Mouse (Mus musculus): Measurements from ENCODE around the gene Gdpd3. TPM values are rescaled to one million over a fixed set of nuclear protein-coding genes. Genes with fewer than 3 reads are reported as not detected.

Gene Gdpd3
- polyA plus RNA-seq, 1 experiment from 2014 or later: 1.5 TPM

- Histone ChIP-seq H3K4me2 (no peak overlapping the region), H3K36me3 (no peaks in the 10 kb centered on the region), H3K4me3 (no peak overlapping the region), H3K4me1 (replicated peaks) (no peaks in the 10 kb centered on the region), H3K9me3 (no peaks in the 10 kb centered on the region), H3K9ac (no peak overlapping the region), H3K27me3 (no peaks in the 10 kb centered on the region), H3K27ac (replicated peaks) (no peak overlapping the region)
- no peak for ATAC-seq (ENCODE audit: low FRiP score, low read depth)
- 88% methylated on average over 12 of the region's 12 CpGs for WGBS
Measured at GRCm38 (mm10) chr7:126746066-126746465, 20.1 kb upstream of the Gdpd3 start.

- Histone ChIP-seq H3K4me3 (no peak overlapping the region), H3K4me1 (replicated peaks) (no peaks in the 10 kb centered on the region), H3K9me3 (no peaks in the 10 kb centered on the region), H3K4me2 (no peak overlapping the region), H3K36me3 (no peaks in the 10 kb centered on the region), H3K27ac (replicated peaks) (no peak overlapping the region), H3K27me3 (no peaks in the 10 kb centered on the region), H3K9ac (no peak overlapping the region)
- 44% methylated on average over 6 of the region's 6 CpGs for WGBS
- ATAC-seq (ENCODE audit: low FRiP score, low read depth): no peak
Measured at GRCm38 (mm10) chr7:126746798-126747197, 19.3 kb upstream of the Gdpd3 start.

GRCm38 (mm10) chr7:126748824-126749223, 17.3 kb upstream of the Gdpd3 start:
- Histone ChIP-seq H3K9ac (no peak overlapping the region), H3K27ac (replicated peaks) (no peak overlapping the region), H3K9me3 (no peaks in the 10 kb centered on the region), H3K4me2 (no peak overlapping the region), H3K4me3 (no peak overlapping the region), H3K27me3 (no peaks in the 10 kb centered on the region), H3K36me3 (no peaks in the 10 kb centered on the region), H3K4me1 (replicated peaks) (no peaks in the 10 kb centered on the region)
- ATAC-seq (ENCODE audit: low FRiP score, low read depth): no peak
- 82% methylated on average over 7 of the region's 7 CpGs for WGBS

DNA sequence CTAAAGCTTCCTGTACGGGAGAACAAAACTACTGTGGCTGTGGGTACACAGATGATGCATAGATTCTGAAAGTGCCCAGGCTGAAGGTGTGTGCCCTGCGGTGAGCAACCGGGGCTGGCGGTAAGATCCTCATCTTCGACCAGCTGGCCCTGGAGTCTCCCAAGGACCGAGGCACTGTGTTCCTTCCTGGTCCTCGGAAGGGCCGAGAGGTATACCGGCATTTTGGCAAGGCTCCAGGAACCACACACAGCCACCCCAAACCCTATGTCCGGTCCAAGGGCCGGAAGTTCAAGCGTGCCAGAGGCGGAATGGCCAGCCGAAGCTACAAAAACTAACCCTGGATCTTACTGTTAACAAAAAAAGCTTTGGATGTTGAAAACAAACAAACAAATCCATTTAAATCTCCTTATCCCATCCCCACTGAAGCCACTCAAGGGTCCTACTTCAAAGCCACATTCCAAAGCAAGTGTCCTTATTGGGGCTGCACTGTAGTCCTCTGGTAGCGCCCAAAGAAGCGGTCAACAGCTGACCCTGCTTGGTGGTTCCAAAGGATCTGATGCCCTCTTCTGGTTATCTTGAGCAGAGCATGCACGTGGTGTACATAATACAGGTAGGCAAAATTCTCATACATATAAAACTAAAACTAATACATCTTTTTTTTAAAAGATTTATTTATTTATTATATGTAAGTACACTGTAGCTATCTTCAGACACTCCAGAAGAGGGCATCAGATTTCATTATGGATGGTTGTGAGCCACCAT, 16.4 kb upstream of the Gdpd3 start:
- no peak for ATAC-seq (ENCODE audit: low FRiP score, low read depth)
- H3K4me1 ChIP-seq (replicated peaks): 0 out of 2 replicates have a peak, but pooled peaks cover 5% of the 10 kb centered on the region
- no peak overlapping the region for H3K4me3 ChIP-seq
- no peaks in the 10 kb centered on the region for H3K9me3 ChIP-seq
- H3K4me2 ChIP-seq: no peak overlapping the region
- H3K36me3 ChIP-seq: no peaks in the 10 kb centered on the region
- 96% methylated on average over 17 of the region's 17 CpGs for WGBS
- no peak overlapping the region for H3K27ac ChIP-seq (replicated peaks)
- no peaks in the 10 kb centered on the region for H3K27me3 ChIP-seq
- H3K9ac ChIP-seq: no peak overlapping the region

DNA sequence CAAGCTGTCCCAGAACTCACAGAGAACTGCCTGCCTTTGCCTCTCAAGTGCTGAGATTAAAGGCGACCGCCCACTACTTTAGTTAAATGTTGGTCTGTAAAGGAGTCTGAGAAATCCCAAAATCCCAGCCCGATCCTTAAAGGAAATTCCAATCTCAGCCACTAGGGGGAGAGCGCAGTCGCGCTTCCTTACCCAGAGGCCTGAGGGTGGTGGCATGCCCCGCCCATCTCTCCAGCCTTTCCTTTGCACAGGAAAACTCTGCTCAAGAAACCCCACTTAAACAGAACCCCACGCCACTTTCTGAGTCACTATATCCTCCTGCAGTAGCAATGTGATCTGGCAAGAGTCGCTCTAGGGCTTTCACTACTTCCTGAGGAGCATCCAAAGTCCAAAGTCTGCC, 11.3 kb upstream of the Gdpd3 start:
- no peak overlapping the region for H3K27ac ChIP-seq (replicated peaks)
- 2% methylated on average over 9 of the region's 9 CpGs for WGBS
- peaks cover 10% of the 10 kb centered on the region for H3K4me1 ChIP-seq (replicated peaks)
- H3K9me3 ChIP-seq: no peaks in the 10 kb centered on the region
- H3K36me3 ChIP-seq: no peaks in the 10 kb centered on the region
- ATAC-seq (ENCODE audit: low FRiP score, low read depth): peak; percentile 58
- H3K4me3 ChIP-seq: no peak overlapping the region
- H3K27me3 ChIP-seq: no peaks in the 10 kb centered on the region
- peak overlapping the region; percentile 21 for H3K4me2 ChIP-seq
- H3K9ac ChIP-seq: no peak overlapping the region

DNA sequence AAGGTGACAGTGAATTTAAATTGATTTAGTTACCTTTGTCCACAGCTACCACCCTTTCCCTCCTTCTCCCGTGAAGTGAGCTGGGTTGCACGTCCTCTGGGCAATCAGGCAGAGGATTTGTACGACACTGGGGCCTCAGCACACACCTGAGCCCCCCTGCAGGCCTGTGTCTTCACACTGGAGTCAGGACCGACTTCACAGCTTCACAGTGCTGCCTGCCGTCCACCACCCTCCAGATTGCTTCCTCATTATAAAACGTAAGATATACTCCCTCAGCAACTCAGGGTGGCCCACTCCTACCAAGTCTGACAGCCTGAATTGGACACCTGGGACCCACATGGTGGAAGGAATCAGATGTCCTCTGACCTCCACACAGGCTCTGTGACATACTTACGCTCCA, 7.6 kb upstream of the Gdpd3 start:
- Histone ChIP-seq H3K4me2 (no peak overlapping the region), H3K9me3 (no peaks in the 10 kb centered on the region), H3K27ac (replicated peaks) (peak overlapping the region; percentile 88; the same call in 1 of the 2 replicates), H3K9ac (no peak overlapping the region), H3K27me3 (no peaks in the 10 kb centered on the region), H3K4me3 (no peak overlapping the region), H3K4me1 (replicated peaks) (peaks cover 45% of the 10 kb centered on the region), H3K36me3 (peaks cover 2% of the 10 kb centered on the region)
- ATAC-seq (ENCODE audit: low FRiP score, low read depth): no peak
- 63% methylated on average over 7 of the region's 7 CpGs for WGBS

GRCm38 (mm10) chr7:126759050-126759671, 7.0 kb upstream of the Gdpd3 start, which contains the start of gene Mapk3:
Gene Mapk3, plus strand, starts transcription at chr7:126759601.
- Histone ChIP-seq H3K36me3 (peaks cover 8% of the 10 kb centered on the region), H3K4me1 (replicated peaks) (peaks cover 45% of the 10 kb centered on the region), H3K27me3 (no peaks in the 10 kb centered on the region), H3K27ac (replicated peaks) (peak within 1 kb of the TSS; percentile 88), H3K9ac (peak within 1 kb of the TSS; percentile 69), H3K4me2 (peak within 1 kb of the TSS; percentile 88), H3K4me3 (peak within 1 kb of the TSS; percentile 69), H3K9me3 (no peaks in the 10 kb centered on the region)
- 2% methylated on average over 23 of the region's 38 CpGs for WGBS
- ATAC-seq (ENCODE audit: low FRiP score, low read depth): peak; percentile 62

DNA sequence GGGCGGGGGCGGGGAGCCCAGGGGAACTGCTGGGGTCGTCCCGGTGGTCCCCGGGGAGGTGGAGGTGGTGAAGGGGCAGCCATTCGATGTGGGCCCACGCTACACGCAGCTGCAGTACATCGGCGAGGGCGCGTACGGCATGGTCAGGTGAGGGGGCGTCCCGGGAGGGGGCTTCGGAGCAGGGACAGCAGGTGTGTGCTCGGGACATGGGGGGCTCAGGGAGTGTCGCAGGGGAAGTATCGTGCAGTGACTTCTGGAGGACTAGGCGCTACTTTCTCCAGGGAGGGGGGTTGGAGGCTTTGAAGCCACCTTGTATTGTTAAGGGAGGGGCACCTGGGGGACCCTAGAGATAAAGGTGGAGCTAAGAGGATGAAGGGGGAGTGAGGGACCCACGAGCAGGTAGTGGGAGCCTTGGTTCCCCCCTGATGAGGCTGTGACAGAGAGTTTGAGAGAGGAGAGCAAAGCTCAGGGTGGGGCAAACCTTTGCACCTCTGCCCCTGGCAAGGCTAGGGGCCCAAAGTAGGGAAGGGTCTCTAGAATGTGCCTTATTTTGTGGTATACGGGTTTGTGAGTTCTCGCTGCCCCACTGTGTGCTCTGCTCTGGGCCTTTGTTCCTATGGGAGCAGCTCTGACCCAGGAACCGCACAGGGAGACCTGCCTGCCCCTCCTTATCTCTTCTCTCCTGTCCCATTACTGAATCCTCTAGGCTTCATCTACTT, 6.3 kb upstream of the Gdpd3 start:
- H3K4me1 ChIP-seq (replicated peaks): peaks cover 39% of the 10 kb centered on the region
- no peaks in the 10 kb centered on the region for H3K9me3 ChIP-seq
- peak overlapping the region; percentile 88 for H3K27ac ChIP-seq (replicated peaks)
- H3K27me3 ChIP-seq: no peaks in the 10 kb centered on the region
- WGBS: under 1% methylated on average over 20 of the region's 24 CpGs
- ATAC-seq (ENCODE audit: low FRiP score, low read depth): peak; percentile 67
- H3K9ac ChIP-seq: peak overlapping the region; percentile 69
- peak overlapping the region; percentile 69 for H3K4me3 ChIP-seq
- H3K4me2 ChIP-seq: peak overlapping the region; percentile 88
- peaks cover 15% of the 10 kb centered on the region for H3K36me3 ChIP-seq

DNA sequence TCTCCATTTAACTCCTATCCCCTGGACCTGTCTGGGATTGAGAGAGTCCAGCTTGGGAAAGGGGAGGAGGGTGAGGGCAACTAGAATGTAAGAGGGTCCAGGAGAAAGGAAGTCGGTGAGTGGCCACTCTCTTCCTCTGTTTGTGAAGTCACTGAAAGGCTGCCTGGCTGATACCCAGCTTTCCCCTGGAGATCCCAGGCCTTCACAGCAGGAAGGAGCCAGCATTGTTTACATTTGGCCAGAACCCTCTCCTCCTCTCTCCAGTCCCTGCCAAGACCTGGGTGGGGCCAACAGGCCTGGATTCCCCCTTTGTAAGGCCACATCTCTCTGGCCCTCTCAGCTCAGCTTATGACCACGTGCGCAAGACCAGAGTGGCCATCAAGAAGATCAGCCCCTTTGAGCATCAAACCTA, 5.7 kb upstream of the Gdpd3 start:
- Histone ChIP-seq H3K9ac (peak overlapping the region; percentile 69), H3K27ac (replicated peaks) (peak overlapping the region; percentile 88), H3K4me1 (replicated peaks) (peaks cover 36% of the 10 kb centered on the region), H3K4me3 (peak overlapping the region; percentile 69), H3K9me3 (no peaks in the 10 kb centered on the region), H3K27me3 (no peaks in the 10 kb centered on the region), H3K4me2 (peak overlapping the region; percentile 88), H3K36me3 (peaks cover 20% of the 10 kb centered on the region)
- peak; percentile 49 for ATAC-seq (ENCODE audit: low FRiP score, low read depth)
- 14% methylated on average over 3 of the region's 3 CpGs for WGBS

DNA sequence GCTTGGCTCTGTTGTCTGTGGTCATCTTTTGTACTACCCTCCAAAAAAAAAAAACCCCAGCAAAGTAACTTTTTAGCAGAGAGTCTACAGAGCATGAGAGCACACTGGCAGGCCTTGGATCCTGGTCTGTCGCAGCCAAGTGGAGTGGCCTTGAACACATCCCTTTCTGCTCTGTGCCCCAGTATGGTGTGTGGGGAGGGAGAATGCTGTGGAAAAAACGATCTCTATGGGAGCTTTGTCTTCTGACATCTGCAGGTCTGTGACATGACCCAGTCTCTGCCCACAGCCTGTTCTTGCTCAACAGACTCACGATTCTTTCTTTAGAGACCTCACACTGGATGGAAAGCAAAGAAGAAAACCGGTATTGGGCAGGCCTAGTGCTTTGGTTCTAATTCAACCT, 5.2 kb upstream of the Gdpd3 start:
- Histone ChIP-seq H3K4me1 (replicated peaks) (peaks cover 36% of the 10 kb centered on the region), H3K27ac (replicated peaks) (peak overlapping the region; percentile 88), H3K9me3 (no peaks in the 10 kb centered on the region), H3K27me3 (no peaks in the 10 kb centered on the region), H3K36me3 (peaks cover 25% of the 10 kb centered on the region), H3K4me3 (peak overlapping the region; percentile 69), H3K9ac (0 out of 2 replicates have a peak overlapping the region, but pooled peaks have one; percentile 5), H3K4me2 (peak overlapping the region; percentile 88)
- WGBS: 57% methylated on average over 4 of the region's 4 CpGs
- no peak for ATAC-seq (ENCODE audit: low FRiP score, low read depth)

- H3K4me1 ChIP-seq (replicated peaks): peaks cover 36% of the 10 kb centered on the region
- no peak for ATAC-seq (ENCODE audit: low FRiP score, low read depth)
- peak overlapping the region; percentile 88; the same call in 1 of the 2 replicates for H3K27ac ChIP-seq (replicated peaks)
- 68% methylated on average over 6 of the region's 6 CpGs for WGBS
- H3K36me3 ChIP-seq: peaks cover 30% of the 10 kb centered on the region
- 0 out of 2 replicates have a peak overlapping the region, but pooled peaks have one; percentile 3 for H3K9ac ChIP-seq
- H3K9me3 ChIP-seq: no peaks in the 10 kb centered on the region
- no peaks in the 10 kb centered on the region for H3K27me3 ChIP-seq
- no peak overlapping the region for H3K4me3 ChIP-seq
- H3K4me2 ChIP-seq: peak overlapping the region; percentile 88
Measured at GRCm38 (mm10) chr7:126761529-126762067, 4.5 kb upstream of the Gdpd3 start.

Data from hindbrain, embryonic 15.5 days (tissue).